Mouse (Mus musculus) kidney, adult 2 months (tissue): ENCODE measurements around the gene Prkce.

Experiments used
- CTCF ChIP-seq: fragments of 200-500 bp; conservative IDR thresholded peaks from 2 replicates; pipeline ENCODE4 v1.5.1; 2011; ENCODE audit warnings: low read depth, mild to moderate bottlenecking, control low read depth, low read length, moderate library complexity, mixed read lengths; ENCODE audit not compliant: insufficient read depth, insufficient read length
- POLR2A ChIP-seq: fragments of 200-500 bp; IDR thresholded peaks from one replicate; pipeline ENCODE4 v1.6.1; 2011; ENCODE audit warnings: low read depth, low read length, control low read depth

DNA sequence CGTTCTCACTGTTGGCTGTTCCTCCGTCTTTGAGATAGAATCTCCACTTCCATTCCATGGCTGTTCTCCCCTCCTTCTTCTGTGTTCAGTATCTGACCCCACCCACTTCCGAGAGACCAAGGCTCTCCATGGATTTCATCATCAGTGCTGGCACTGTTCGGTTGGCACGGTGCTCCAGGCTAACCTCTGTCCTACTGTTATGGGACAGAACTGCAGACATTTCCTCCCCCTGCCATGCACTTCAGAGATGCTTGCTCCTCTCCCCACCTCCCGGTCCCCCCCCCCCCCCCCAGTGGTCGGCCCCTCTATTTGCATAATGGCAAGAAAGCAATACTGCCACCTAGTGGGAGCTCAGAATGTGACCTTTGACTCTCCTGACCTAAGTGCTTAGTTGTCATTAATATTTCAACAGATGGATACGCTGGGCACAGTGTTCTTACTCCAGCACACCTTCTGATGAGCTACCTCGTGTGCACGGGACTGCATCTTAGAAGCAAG, 125.7 kb downstream of the Prkce start:
- peak; percentile 40 for TF ChIP-seq CTCF
- no peak for TF ChIP-seq POLR2A
